Mouse (Mus musculus): ENCODE measurements around the gene Sgo2b. TPM values are rescaled to one million over a fixed set of nuclear protein-coding genes. Genes with fewer than 3 reads are reported as not detected.

Gene Sgo2b
- polyA plus RNA-seq, 1 experiment, result not detected

DNA sequence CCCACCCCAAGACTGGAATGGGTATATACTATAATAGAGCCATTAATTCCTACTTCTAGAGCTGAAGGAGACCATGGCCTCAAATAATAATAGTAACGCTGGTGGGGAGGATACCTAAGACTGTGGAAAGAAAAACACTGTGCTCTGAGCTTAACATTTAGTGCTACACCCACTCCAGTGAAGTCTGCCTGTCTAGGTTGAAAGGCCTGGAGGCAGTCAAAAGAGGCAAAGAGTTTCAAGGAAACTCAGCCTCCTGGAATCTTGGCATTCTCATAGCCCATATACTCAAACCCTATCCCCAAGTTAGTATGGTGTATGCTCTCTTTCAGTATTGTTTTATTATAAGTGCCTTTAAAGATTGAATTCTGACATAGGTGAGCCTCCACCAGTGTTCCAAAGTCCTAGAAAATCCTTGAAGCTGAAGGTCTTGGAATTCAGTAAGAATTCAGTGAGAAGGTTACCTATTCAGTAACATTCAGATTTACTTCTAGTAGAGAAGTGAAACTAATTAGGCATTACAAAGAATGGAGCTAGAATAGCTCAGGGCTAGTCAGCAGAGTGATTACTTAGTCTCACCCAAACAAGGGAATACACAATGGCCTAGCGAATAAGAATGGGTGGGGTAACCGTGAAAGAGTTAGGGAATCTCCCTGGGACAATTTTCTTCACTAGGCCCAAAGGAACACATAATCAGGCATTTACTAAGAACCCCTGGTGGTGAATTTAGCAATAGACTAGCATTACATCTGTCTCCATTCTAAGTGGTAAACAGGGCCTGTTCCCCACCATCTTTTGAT, 22.5 kb downstream of the Sgo2b start:
- no peaks in the 10 kb centered on the region for H3K36me3 ChIP-seq (ENCODE audit: control insufficient read depth, insufficient read depth)
- no peak overlapping the region for H3ac ChIP-seq (ENCODE audit: control insufficient read depth, insufficient read length, low read depth)
- no peaks in the 10 kb centered on the region for H3K27me3 ChIP-seq (ENCODE audit: control insufficient read depth, insufficient read depth, insufficient read length)
- no peaks in the 10 kb centered on the region for H3K79me3 ChIP-seq (ENCODE audit: low read depth)
- TF ChIP-seq FOSL1 (IDR thresholded peaks at IDR 0.05; ENCODE audit: insufficient read depth, low read length, poor library complexity, severe bottlenecking), result no peak
- no peak for TF ChIP-seq MYOD1 (IDR thresholded peaks at IDR 0.05; ENCODE audit: control insufficient read depth, insufficient read length, low read depth)
- TF ChIP-seq CEBPB (IDR thresholded peaks at IDR 0.05; ENCODE audit: low read depth), result no peak
- H3K79me2 ChIP-seq (ENCODE audit: control insufficient read depth, insufficient read depth), result no peaks in the 10 kb centered on the region
- no peak overlapping the region for H3K4me3 ChIP-seq (ENCODE audit: insufficient read depth, poor library complexity, severe bottlenecking)

DNA sequence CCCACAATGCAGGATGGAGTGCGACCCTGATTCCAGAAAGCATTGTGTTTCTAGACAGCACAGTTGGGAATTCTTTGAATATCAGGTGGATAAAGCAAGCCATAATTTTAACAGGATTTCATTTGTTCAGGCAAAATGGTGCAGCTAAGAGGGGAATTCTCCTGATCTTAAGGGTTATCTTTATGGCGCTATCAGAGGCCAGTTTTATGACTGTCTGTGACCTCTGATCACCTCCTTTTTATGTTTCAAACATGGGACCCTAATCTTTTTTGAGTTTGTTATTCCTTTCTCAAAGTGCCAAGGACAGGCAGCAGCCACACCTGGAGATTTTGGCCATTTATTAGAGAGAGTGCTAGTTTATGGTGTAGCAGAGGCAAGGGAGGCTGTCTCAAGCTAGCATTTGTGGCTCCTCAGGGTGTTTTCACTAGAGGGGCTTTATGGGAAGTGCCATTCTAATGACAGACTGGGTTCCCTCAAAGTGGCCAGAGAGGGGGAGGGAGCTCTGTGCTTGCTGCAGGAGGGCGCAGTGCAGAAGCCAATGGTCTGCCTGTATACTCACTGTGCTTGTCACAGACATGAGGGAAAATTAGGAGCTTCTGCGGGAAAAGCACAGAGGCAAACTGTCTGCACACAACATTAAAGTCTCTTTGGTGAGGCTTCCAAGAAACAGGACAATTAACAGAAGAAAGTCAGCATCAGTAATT, 30.6 kb downstream of the Sgo2b start:
- H3K79me3 ChIP-seq (ENCODE audit: low read depth), result no peaks in the 10 kb centered on the region
- TF ChIP-seq USF1 (IDR thresholded peaks at IDR 0.05; ENCODE audit: low read depth), result no peak
- TF ChIP-seq FOSL1 (IDR thresholded peaks at IDR 0.05; ENCODE audit: insufficient read depth, low read length, poor library complexity, severe bottlenecking), result no peak
- no peak for TF ChIP-seq CEBPB (IDR thresholded peaks at IDR 0.05; ENCODE audit: low read depth)
- TF ChIP-seq MYOD1 (IDR thresholded peaks at IDR 0.05; ENCODE audit: control insufficient read depth, insufficient read length, low read depth), result no peak
- no peak for TF ChIP-seq MYOG (IDR thresholded peaks at IDR 0.05; ENCODE audit: control insufficient read depth, extremely low read depth, insufficient read length)
- TF ChIP-seq MAX (IDR thresholded peaks at IDR 0.05), result no peak
- TF ChIP-seq CTCF (IDR thresholded peaks at IDR 0.05; ENCODE audit: control insufficient read depth, insufficient read depth, insufficient read length), result no peak
- no peak overlapping the region for H3K4me3 ChIP-seq (ENCODE audit: insufficient read depth, poor library complexity, severe bottlenecking)
- no peak overlapping the region for H3ac ChIP-seq (ENCODE audit: control insufficient read depth, insufficient read length, low read depth)
- H3K36me3 ChIP-seq (ENCODE audit: control insufficient read depth, insufficient read depth), result no peaks in the 10 kb centered on the region
- no peaks in the 10 kb centered on the region for H3K27me3 ChIP-seq (ENCODE audit: control insufficient read depth, insufficient read depth, insufficient read length)
- H3K79me2 ChIP-seq (ENCODE audit: control insufficient read depth, insufficient read depth), result no peaks in the 10 kb centered on the region

DNA sequence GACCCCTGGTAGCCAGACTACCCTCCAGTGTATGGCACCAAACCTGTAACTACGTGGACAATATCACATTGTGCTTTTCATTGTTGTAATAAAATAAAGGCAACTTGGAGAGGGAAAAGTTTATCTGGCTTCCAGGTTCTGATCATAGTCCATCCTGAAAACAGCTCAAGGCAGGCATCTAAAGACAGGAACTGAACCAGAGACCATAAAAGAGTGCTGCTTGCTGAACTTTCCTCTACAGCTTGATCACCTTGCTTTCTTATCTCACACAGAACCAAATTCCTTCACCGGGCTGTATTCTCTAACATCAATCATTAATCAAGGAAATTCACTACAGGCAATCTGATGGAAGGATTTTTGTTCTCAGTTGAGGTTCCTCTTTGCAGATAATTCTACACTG, 57.0 kb downstream of the Sgo2b start:
- no peak overlapping the region for H3ac ChIP-seq (ENCODE audit: control insufficient read depth, insufficient read length, low read depth)
- H3K27me3 ChIP-seq (ENCODE audit: control insufficient read depth, insufficient read depth, insufficient read length), result no peaks in the 10 kb centered on the region
- no peaks in the 10 kb centered on the region for H3K79me3 ChIP-seq (ENCODE audit: low read depth)
- H3K36me3 ChIP-seq (ENCODE audit: control insufficient read depth, insufficient read depth), result no peaks in the 10 kb centered on the region
- H3K4me3 ChIP-seq (ENCODE audit: insufficient read depth, poor library complexity, severe bottlenecking), result no peak overlapping the region
- H3K79me2 ChIP-seq (ENCODE audit: control insufficient read depth, insufficient read depth), result no peaks in the 10 kb centered on the region
- TF ChIP-seq MYOG (IDR thresholded peaks at IDR 0.05; ENCODE audit: control insufficient read depth, extremely low read depth, insufficient read length) (no peak), CTCF (IDR thresholded peaks at IDR 0.05; ENCODE audit: control insufficient read depth, insufficient read depth, insufficient read length) (no peak), FOSL1 (IDR thresholded peaks at IDR 0.05; ENCODE audit: insufficient read depth, low read length, poor library complexity, severe bottlenecking) (no peak), MAX (IDR thresholded peaks at IDR 0.05) (no peak), USF1 (IDR thresholded peaks at IDR 0.05; ENCODE audit: low read depth) (no peak), MYOD1 (IDR thresholded peaks at IDR 0.05; ENCODE audit: control insufficient read depth, insufficient read length, low read depth) (no peak), CEBPB (IDR thresholded peaks at IDR 0.05; ENCODE audit: low read depth) (no peak)

DNA sequence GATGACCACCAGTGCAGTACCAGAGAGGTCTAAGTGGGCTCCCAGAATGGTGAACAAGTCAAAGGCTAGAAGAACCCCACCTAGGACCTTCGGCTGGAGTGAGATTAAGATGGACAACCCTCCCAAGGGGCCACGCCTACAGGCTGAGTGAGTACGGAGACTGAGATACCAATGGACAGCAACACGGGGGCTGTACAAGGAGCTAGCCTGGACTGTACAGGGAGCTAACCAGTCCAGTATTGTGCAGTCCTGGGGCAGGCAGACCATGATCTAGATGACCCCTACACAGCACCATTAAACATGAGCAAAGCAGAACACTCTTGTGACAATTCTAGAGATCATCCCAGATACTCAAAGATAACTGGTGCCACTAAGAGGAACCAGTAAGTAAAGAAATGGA, 73.7 kb downstream of the Sgo2b start:
- no peaks in the 10 kb centered on the region for H3K79me2 ChIP-seq (ENCODE audit: control insufficient read depth, insufficient read depth)
- H3K4me3 ChIP-seq (ENCODE audit: insufficient read depth, poor library complexity, severe bottlenecking), result no peak overlapping the region
- no peak overlapping the region for H3ac ChIP-seq (ENCODE audit: control insufficient read depth, insufficient read length, low read depth)
- H3K36me3 ChIP-seq (ENCODE audit: control insufficient read depth, insufficient read depth), result no peaks in the 10 kb centered on the region
- no peaks in the 10 kb centered on the region for H3K27me3 ChIP-seq (ENCODE audit: control insufficient read depth, insufficient read depth, insufficient read length)
- no peaks in the 10 kb centered on the region for H3K79me3 ChIP-seq (ENCODE audit: low read depth)
- no peak for TF ChIP-seq CEBPB (IDR thresholded peaks at IDR 0.05; ENCODE audit: low read depth)
- no peak for TF ChIP-seq USF1 (IDR thresholded peaks at IDR 0.05; ENCODE audit: low read depth)
- TF ChIP-seq MYOG (IDR thresholded peaks at IDR 0.05; ENCODE audit: control insufficient read depth, extremely low read depth, insufficient read length), result no peak
- TF ChIP-seq CTCF (IDR thresholded peaks at IDR 0.05; ENCODE audit: control insufficient read depth, insufficient read depth, insufficient read length), result no peak
- TF ChIP-seq MYOD1 (IDR thresholded peaks at IDR 0.05; ENCODE audit: control insufficient read depth, insufficient read length, low read depth), result no peak
- TF ChIP-seq FOSL1 (IDR thresholded peaks at IDR 0.05; ENCODE audit: insufficient read depth, low read length, poor library complexity, severe bottlenecking), result no peak
- no peak for TF ChIP-seq MAX (IDR thresholded peaks at IDR 0.05)

DNA sequence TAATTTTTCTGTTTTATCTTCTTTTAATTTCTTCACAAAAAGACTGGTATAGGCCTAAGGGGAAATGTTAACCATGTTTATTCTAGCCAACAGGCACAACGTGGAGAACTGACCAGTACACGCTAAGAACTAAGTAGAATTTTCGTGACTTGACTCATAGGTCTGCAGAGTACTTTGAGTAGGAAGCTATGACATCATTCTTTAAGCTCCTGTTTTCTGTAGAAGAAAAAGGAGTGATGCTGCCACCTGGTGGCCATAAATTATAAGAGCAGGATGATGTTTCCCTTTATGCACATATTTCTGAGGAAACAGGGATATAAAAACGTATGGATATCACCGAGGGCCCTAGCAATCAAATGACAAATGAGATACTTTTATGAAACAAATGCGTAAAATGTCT, 74.7 kb downstream of the Sgo2b start:
- H3ac ChIP-seq (ENCODE audit: control insufficient read depth, insufficient read length, low read depth), result no peak overlapping the region
- no peaks in the 10 kb centered on the region for H3K79me2 ChIP-seq (ENCODE audit: control insufficient read depth, insufficient read depth)
- no peak overlapping the region for H3K4me3 ChIP-seq (ENCODE audit: insufficient read depth, poor library complexity, severe bottlenecking)
- H3K36me3 ChIP-seq (ENCODE audit: control insufficient read depth, insufficient read depth), result no peaks in the 10 kb centered on the region
- no peaks in the 10 kb centered on the region for H3K79me3 ChIP-seq (ENCODE audit: low read depth)
- H3K27me3 ChIP-seq (ENCODE audit: control insufficient read depth, insufficient read depth, insufficient read length), result no peaks in the 10 kb centered on the region
- TF ChIP-seq USF1 (IDR thresholded peaks at IDR 0.05; ENCODE audit: low read depth) (no peak), CEBPB (IDR thresholded peaks at IDR 0.05; ENCODE audit: low read depth) (no peak), FOSL1 (IDR thresholded peaks at IDR 0.05; ENCODE audit: insufficient read depth, low read length, poor library complexity, severe bottlenecking) (no peak), CTCF (IDR thresholded peaks at IDR 0.05; ENCODE audit: control insufficient read depth, insufficient read depth, insufficient read length) (no peak), MYOG (IDR thresholded peaks at IDR 0.05; ENCODE audit: control insufficient read depth, extremely low read depth, insufficient read length) (no peak), MYOD1 (IDR thresholded peaks at IDR 0.05; ENCODE audit: control insufficient read depth, insufficient read length, low read depth) (no peak), MAX (IDR thresholded peaks at IDR 0.05) (no peak)

All from C2C12 (cell line).